Mouse (Mus musculus): Measurements from ENCODE around the gene Rasal3. TPM values are rescaled to one million over a fixed set of nuclear protein-coding genes. Genes with fewer than 3 reads are reported as not detected.

Rasal3 gene
- total and polyA plus RNA-seq, 2 experiments from 2014 or later: 0.40 to 7.3 TPM

- no peak overlapping the region for H3K9ac ChIP-seq (replicated peaks; ENCODE audit: low read depth, low read length)
- no peak for ATAC-seq (ENCODE audit: insufficient read depth, low read depth)
- peaks cover 14% of the 10 kb centered on the region; the same call in 1 of the 2 replicates for H3K4me1 ChIP-seq (ENCODE audit: control insufficient read depth, insufficient read depth)
- 92% methylated on average over 6 of the region's 6 CpGs for WGBS
- no peaks in the 10 kb centered on the region for H3K27me3 ChIP-seq (ENCODE audit: control insufficient read depth, insufficient read depth, low read length)
- H3K4me2 ChIP-seq (ENCODE audit: low read depth, low read length): no peak overlapping the region
- no peak overlapping the region for H3K4me3 ChIP-seq (ENCODE audit: low read depth, low read length)
- DNase-seq (ENCODE audit: low spot score): no peak
- no peak overlapping the region for H3K27ac ChIP-seq (ENCODE audit: low read depth)
- TF ChIP-seq EP300 (IDR thresholded peaks at IDR 0.05; ENCODE audit: low read depth) (no peak), CTCF (IDR thresholded peaks at IDR 0.05; ENCODE audit: low read depth) (no peak)
- H3K9me3 ChIP-seq (replicated peaks; ENCODE audit: control insufficient read depth, low read length): no peaks in the 10 kb centered on the region
- H3K36me3 ChIP-seq (replicated peaks; ENCODE audit: control insufficient read depth, insufficient read depth, low read length): peaks cover 77% of the 10 kb centered on the region
Measured at GRCm38 (mm10) chr17:32358943-32359340, 44.4 kb downstream of the Rasal3 start.

- 91% methylated on average over 7 of the region's 7 CpGs for WGBS
- TF ChIP-seq EP300 (IDR thresholded peaks at IDR 0.05; ENCODE audit: low read depth) (no peak), CTCF (IDR thresholded peaks at IDR 0.05; ENCODE audit: low read depth) (no peak)
- Histone ChIP-seq H3K4me2 (ENCODE audit: low read depth, low read length) (no peak overlapping the region), H3K36me3 (replicated peaks; ENCODE audit: control insufficient read depth, insufficient read depth, low read length) (peaks cover 77% of the 10 kb centered on the region), H3K27me3 (ENCODE audit: control insufficient read depth, insufficient read depth, low read length) (no peaks in the 10 kb centered on the region), H3K9ac (replicated peaks; ENCODE audit: low read depth, low read length) (no peak overlapping the region), H3K27ac (ENCODE audit: low read depth) (no peak overlapping the region), H3K4me3 (ENCODE audit: low read depth, low read length) (no peak overlapping the region), H3K9me3 (replicated peaks; ENCODE audit: control insufficient read depth, low read length) (no peaks in the 10 kb centered on the region), H3K4me1 (ENCODE audit: control insufficient read depth, insufficient read depth) (peaks cover 16% of the 10 kb centered on the region)
- DNase-seq (ENCODE audit: low spot score) (no peak), ATAC-seq (ENCODE audit: insufficient read depth, low read depth) (no peak)
Measured at GRCm38 (mm10) chr17:32358192-32358942, 45.0 kb downstream of the Rasal3 start.

GRCm38 (mm10) chr17:32356766-32357760 is 46.3 kb downstream of the Rasal3 start:
- Histone ChIP-seq H3K4me2 (ENCODE audit: low read depth, low read length) (no peak overlapping the region), H3K9ac (replicated peaks; ENCODE audit: low read depth, low read length) (no peak overlapping the region), H3K27me3 (ENCODE audit: control insufficient read depth, insufficient read depth, low read length) (no peaks in the 10 kb centered on the region), H3K36me3 (replicated peaks; ENCODE audit: control insufficient read depth, insufficient read depth, low read length) (peaks cover 77% of the 10 kb centered on the region), H3K27ac (ENCODE audit: low read depth) (no peak overlapping the region), H3K4me1 (ENCODE audit: control insufficient read depth, insufficient read depth) (peaks cover 11% of the 10 kb centered on the region; the same call in 1 of the 2 replicates), H3K9me3 (replicated peaks; ENCODE audit: control insufficient read depth, low read length) (no peaks in the 10 kb centered on the region), H3K4me3 (ENCODE audit: low read depth, low read length) (no peak overlapping the region)
- 82% methylated on average over 24 of the region's 24 CpGs for WGBS
- DNase-seq (ENCODE audit: low spot score): no peak
- no peak for ATAC-seq (ENCODE audit: insufficient read depth, low read depth)
- TF ChIP-seq EP300 (IDR thresholded peaks at IDR 0.05; ENCODE audit: low read depth): no peak
- TF ChIP-seq CTCF (IDR thresholded peaks at IDR 0.05; ENCODE audit: low read depth): no peak

GRCm38 (mm10) chr17:32356281-32356680 is 47.1 kb downstream of the Rasal3 start:
- ATAC-seq (ENCODE audit: insufficient read depth, low read depth) (no peak), DNase-seq (ENCODE audit: low spot score) (no peak)
- no peak overlapping the region for H3K4me2 ChIP-seq (ENCODE audit: low read depth, low read length)
- peaks cover 11% of the 10 kb centered on the region; the same call in 1 of the 2 replicates for H3K4me1 ChIP-seq (ENCODE audit: control insufficient read depth, insufficient read depth)
- TF ChIP-seq CTCF (IDR thresholded peaks at IDR 0.05; ENCODE audit: low read depth) (no peak), EP300 (IDR thresholded peaks at IDR 0.05; ENCODE audit: low read depth) (no peak)
- H3K36me3 ChIP-seq (replicated peaks; ENCODE audit: control insufficient read depth, insufficient read depth, low read length): peaks cover 73% of the 10 kb centered on the region
- H3K4me3 ChIP-seq (ENCODE audit: low read depth, low read length): no peak overlapping the region
- 83% methylated on average over 9 of the region's 9 CpGs for WGBS
- H3K27ac ChIP-seq (ENCODE audit: low read depth): no peak overlapping the region
- H3K9ac ChIP-seq (replicated peaks; ENCODE audit: low read depth, low read length): no peak overlapping the region
- H3K27me3 ChIP-seq (ENCODE audit: control insufficient read depth, insufficient read depth, low read length): no peaks in the 10 kb centered on the region
- no peaks in the 10 kb centered on the region for H3K9me3 ChIP-seq (replicated peaks; ENCODE audit: control insufficient read depth, low read length)

- 87% methylated on average over 6 of the region's 6 CpGs for WGBS
- no peak for ATAC-seq (ENCODE audit: insufficient read depth, low read depth)
Measured at GRCm38 (mm10) chr17:32355031-32355430, 48.4 kb downstream of the Rasal3 start.

More at GRCm38 (mm10) chr17:32355031-32355430, 48.4 kb downstream of the Rasal3 start:
- TF ChIP-seq CTCF (IDR thresholded peaks at IDR 0.05; ENCODE audit: low read depth) (no peak), EP300 (IDR thresholded peaks at IDR 0.05; ENCODE audit: low read depth) (no peak)
- no peaks in the 10 kb centered on the region for H3K9me3 ChIP-seq (replicated peaks; ENCODE audit: control insufficient read depth, low read length)
- H3K27me3 ChIP-seq (ENCODE audit: control insufficient read depth, insufficient read depth, low read length): no peaks in the 10 kb centered on the region
- H3K4me3 ChIP-seq (ENCODE audit: low read depth, low read length): no peak overlapping the region
- peaks cover 60% of the 10 kb centered on the region for H3K36me3 ChIP-seq (replicated peaks; ENCODE audit: control insufficient read depth, insufficient read depth, low read length)
- H3K9ac ChIP-seq (replicated peaks; ENCODE audit: low read depth, low read length): no peak overlapping the region
- peaks cover 11% of the 10 kb centered on the region; the same call in 1 of the 2 replicates for H3K4me1 ChIP-seq (ENCODE audit: control insufficient read depth, insufficient read depth)
- no peak for DNase-seq (ENCODE audit: low spot score)
- no peak overlapping the region for H3K27ac ChIP-seq (ENCODE audit: low read depth)
- no peak overlapping the region for H3K4me2 ChIP-seq (ENCODE audit: low read depth, low read length)

Measured in heart, postnatal 0 days (tissue).